Mouse (Mus musculus) lung, postnatal 25 days (tissue): ENCODE measurements at regions not wholly inside any gene's neighbourhood (a gene's known extent, or its start where the extent isn't known, plus 50 kb on each side); places are given as distances from the start of the nearest gene placed in this dataset.
A peak's percentile ranks its signal among the peaks of the same experiment; 100 is the strongest.

Source experiments
- DNase-seq: peaks from one replicate; pipeline ENCODE4 v3.0.0; 2022; ENCODE audit warnings: low spot score

GRCm38 (mm10) chr8:34546815-34547214, 435.3 kb upstream of the Gm10131 start:
- DNase-seq: no peak

GRCm38 (mm10) chr8:34542361-34543038, 431.0 kb upstream of the Gm10131 start:
- DNase-seq: no peak

- no peak for DNase-seq
Observed at GRCm38 (mm10) chr8:34539232-34539631, 427.7 kb upstream of the Gm10131 start.

- DNase-seq: no peak
Observed at GRCm38 (mm10) chr8:34535434-34535833, 423.9 kb upstream of the Gm10131 start.

DNA sequence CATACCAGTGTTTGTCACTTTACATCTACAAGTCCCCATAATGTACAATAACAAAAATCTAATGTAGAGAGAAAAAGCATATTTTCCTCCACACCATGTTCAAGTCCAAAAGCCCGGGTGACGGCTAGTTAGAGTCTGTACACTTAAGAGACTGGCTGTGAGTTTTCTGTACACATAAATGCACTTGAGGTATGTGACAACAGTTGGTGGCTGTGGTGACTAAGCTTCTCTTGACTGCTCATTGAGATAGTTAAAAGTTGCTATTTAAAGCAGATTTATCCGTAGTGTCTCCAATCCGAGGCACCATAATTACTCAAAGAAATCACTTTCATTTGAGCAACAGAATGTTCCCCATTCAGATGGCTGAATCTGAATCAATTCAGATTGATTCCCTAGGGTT, 421.9 kb upstream of the Gm10131 start:
- no peak for DNase-seq

- no peak for DNase-seq
Observed at GRCm38 (mm10) chr8:34530896-34531679, 419.6 kb upstream of the Gm10131 start.

GRCm38 (mm10) chr8:34530046-34530445, 418.5 kb upstream of the Gm10131 start:
- no peak for DNase-seq

- DNase-seq: no peak
Observed at GRCm38 (mm10) chr8:34529452-34529851, 417.9 kb upstream of the Gm10131 start.

GRCm38 (mm10) chr8:34528213-34528612, 416.7 kb upstream of the Gm10131 start:
- DNase-seq: no peak

DNA sequence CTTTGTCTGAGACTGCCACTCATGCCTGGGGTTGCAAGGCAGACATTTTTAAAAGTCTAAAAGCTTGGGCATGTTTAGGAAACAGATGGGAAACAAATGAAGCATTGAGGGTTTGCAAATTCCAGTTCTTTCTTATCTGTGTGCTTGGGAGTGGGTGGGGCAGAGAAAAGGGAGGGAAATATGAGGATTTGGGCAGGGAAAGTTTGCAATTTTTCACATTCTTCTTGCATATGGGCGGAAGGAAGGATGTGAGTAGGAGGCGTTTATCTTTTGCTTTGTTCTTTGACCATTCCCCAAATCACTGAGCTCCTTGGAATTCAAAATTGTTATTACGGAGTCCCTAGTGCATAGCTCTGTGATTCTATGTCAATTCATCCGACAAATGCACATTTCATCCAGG, 413.7 kb upstream of the Gm10131 start:
- DNase-seq: no peak

GRCm38 (mm10) chr8:34523849-34524248, 412.3 kb upstream of the Gm10131 start:
- DNase-seq: no peak

- DNase-seq: no peak
Observed at GRCm38 (mm10) chr8:34521316-34521715, 409.8 kb upstream of the Gm10131 start.

DNA sequence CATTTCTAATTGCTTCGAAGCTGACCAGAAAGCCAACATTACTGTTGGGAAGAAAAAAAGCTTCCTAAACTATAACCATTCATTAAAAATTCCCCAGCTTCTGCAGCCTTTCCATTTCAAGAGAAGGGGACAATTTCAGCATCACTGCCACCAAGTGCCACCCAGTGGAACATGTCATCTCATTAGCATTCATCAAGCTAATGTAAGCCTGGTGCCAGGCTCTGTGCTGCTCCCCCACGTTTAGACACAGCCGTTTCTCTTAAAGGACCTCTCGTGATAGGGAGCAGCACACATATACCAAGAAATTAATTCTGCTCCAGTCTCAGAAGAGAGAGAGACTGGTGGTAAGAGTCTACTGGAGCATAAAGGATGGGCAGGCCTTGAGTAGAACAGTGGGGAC, 409.1 kb upstream of the Gm10131 start:
- DNase-seq: no peak

- no peak for DNase-seq
Observed at GRCm38 (mm10) chr8:34513459-34514090, 402.0 kb upstream of the Gm10131 start.

DNA sequence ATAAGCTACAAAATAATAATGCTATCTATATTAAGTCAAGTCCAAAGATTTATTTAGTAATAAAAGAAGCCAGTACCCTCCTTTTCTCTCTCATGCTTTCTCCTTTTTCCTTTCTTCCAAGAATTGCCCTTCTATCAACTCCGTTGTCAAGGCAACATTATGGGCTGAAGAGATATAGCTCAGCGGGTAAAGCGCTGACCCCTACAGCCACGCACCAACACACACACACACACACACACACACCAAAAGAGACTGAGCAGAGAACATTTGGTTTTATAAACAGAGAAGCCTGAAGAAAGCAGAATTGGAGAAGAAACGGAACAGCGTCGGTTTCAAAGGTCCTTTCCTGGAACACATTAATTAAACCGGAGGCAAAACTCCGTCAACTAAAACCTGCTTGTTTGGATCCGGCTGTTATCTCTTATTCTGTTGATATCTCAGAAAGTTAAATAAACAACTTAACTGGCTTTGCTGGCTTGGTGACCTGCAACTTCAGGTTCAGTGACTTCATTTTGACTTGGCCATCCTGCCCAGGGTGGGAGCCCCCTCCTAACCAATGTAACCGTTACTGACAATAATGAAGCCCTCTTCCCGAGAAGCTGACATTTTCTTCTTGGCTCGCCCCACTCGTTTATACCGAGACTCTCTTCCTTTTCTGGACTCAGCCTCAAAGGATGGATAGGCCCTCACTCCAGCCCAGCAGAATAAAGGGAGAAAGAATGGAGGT, 394.5 kb upstream of the Gm10131 start:
- no peak for DNase-seq

DNA sequence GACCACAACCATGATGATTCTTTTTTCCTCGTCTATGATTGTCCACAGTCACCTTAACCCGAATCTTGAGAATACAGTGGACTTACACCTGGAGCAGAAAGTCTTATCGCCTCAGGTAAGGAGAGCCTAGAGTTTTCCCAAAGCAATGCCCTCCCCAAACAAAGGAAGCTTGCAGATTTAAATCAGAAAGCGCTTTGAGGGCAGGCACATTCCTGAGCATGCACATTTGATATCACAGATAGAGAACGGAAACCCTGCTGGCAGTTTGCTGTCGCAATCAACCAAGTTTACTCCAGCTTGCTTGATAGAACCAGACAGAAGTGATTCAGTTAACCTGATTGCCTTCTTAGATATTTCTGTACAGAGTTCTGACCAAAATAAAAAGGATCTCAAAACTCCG, 393.6 kb upstream of the Gm10131 start:
- DNase-seq: no peak

GRCm38 (mm10) chr8:34502606-34503162, 391.1 kb upstream of the Gm10131 start:
- DNase-seq: no peak

GRCm38 (mm10) chr8:34499196-34499595, 387.7 kb upstream of the Gm10131 start:
- no peak for DNase-seq

GRCm38 (mm10) chr8:34496751-34497150, 385.2 kb upstream of the Gm10131 start:
- DNase-seq: no peak

DNA sequence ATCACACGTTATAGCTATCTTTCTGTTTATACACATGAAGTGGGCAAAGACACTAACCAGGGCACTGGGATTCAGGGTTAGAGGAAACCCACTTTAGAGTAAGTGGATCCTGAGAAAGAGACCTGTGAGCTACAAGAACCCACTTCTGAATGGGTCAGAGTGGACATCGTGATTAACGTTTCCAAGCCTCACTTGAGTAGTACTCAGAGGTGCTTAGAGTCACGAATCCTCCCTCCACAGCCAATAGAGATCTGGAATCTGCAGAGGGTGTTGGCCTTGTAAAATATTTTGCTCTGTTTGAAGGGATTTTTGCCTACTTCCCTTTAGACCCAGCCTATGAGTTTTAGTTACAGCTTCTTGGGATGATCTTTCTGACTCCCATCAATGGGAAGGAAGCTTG, 384.4 kb upstream of the Gm10131 start:
- DNase-seq: peak; percentile 29

GRCm38 (mm10) chr8:34488746-34489400, 377.3 kb upstream of the Gm10131 start:
- DNase-seq: no peak
